Mouse (Mus musculus) hindbrain, embryonic 11.5 days (tissue): ENCODE data around the gene Cacng1. TPM values are rescaled to one million over a fixed set of nuclear protein-coding genes. Genes with fewer than 3 reads are reported as not detected.

Experiments
- ATAC-seq: fragments of 200-750 bp; cut with Nextera tagmentation; 2 replicates; pipeline ENCODE4 v1.8.0; 2017; ENCODE audit warnings: mild to moderate bottlenecking, moderate TSS enrichment, moderate library complexity; ENCODE audit not compliant: low FRiP score
- DNase-seq: peaks from one replicate; pipeline ENCODE4 v3.0.0-alpha.2; 2015; ENCODE audit warnings: low spot score
- H3K27ac ChIP-seq: fragments of 300-500 bp; sonication (generic); 2 replicates; pipeline ENCODE4 v1.5.1; 2014; ENCODE audit warnings: mild to moderate bottlenecking, low read depth, low read length
- H3K27me3 ChIP-seq: fragments of 300-500 bp; sonication (generic); 2 replicates; pipeline ENCODE4 v1.6.1; 2014; ENCODE audit warnings: mild to moderate bottlenecking, low read length, moderate library complexity, mixed read lengths; ENCODE audit not compliant: control insufficient read depth, insufficient read depth
- H3K36me3 ChIP-seq: fragments of 300-500 bp; sonication (generic); 2 replicates; pipeline ENCODE4 v1.6.1; 2014; ENCODE audit warnings: mild to moderate bottlenecking, low read length, moderate library complexity, mixed read lengths; ENCODE audit not compliant: control insufficient read depth, insufficient read depth
- H3K4me1 ChIP-seq: fragments of 300-500 bp; sonication (generic); replicated peaks from 2 replicates; pipeline ENCODE4 v1.6.1; 2014; ENCODE audit warnings: low read length, mixed read lengths; ENCODE audit not compliant: control insufficient read depth, insufficient read depth
- H3K4me2 ChIP-seq: fragments of 300-500 bp; sonication (generic); replicated peaks from 2 replicates; pipeline ENCODE4 v1.6.1; 2014; ENCODE audit warnings: mild to moderate bottlenecking, low read depth, low read length
- H3K4me3 ChIP-seq: fragments of 300-500 bp; sonication (generic); 2 replicates; pipeline ENCODE4 v1.5.1; 2014; ENCODE audit warnings: low read depth, low read length
- H3K9ac ChIP-seq: fragments of 300-500 bp; sonication (generic); 2 replicates; pipeline ENCODE4 v1.6.1; 2014; ENCODE audit warnings: low read depth, low read length
- H3K9me3 ChIP-seq: fragments of 300-500 bp; sonication (generic); 2 replicates; pipeline ENCODE4 v1.6.1; 2016; ENCODE audit warnings: low read length; ENCODE audit not compliant: control insufficient read depth
- WGBS: fragments of 180-500 bp; shearing (Covaris S2); extraction: QIAGEN DNeasy Blood & Tissue Kit; methylation state at CpG from one replicate; pipeline ENCODE4 v1.1.7; 2014; 5-methylcytosine and 5-hydroxymethylcytosine counted together
- polyA plus RNA-seq: library from polyadenylated mRNA; unstranded; fragments of >200 nt; fragmentation: Nextera tagmentation; extraction: Ambion mirVana; gene quantifications from 2 replicates; pipeline ENCODE4 v1.2.1, GENCODE M21; 2014

Cacng1 gene
- polyA plus RNA-seq, 1 experiment from 2014 or later, result 0.36 TPM

GRCm38 (mm10) chr11:107738418-107739099, 22.2 kb upstream of the Cacng1 start:
- H3K36me3 ChIP-seq, result peaks cover 8% of the 10 kb centered on the region; the same call in 1 of the 2 replicates
- H3K9ac ChIP-seq, result no peak overlapping the region
- ATAC-seq (no peak), DNase-seq (no peak)
- H3K27me3 ChIP-seq, result no peaks in the 10 kb centered on the region
- WGBS, result 85% methylated on average over 20 of the region's 20 CpGs
- no peak overlapping the region for H3K4me2 ChIP-seq
- no peak overlapping the region for H3K4me3 ChIP-seq
- no peaks in the 10 kb centered on the region for H3K9me3 ChIP-seq
- peak overlapping the region; percentile 24; the same call in 1 of the 2 replicates for H3K27ac ChIP-seq
- no peaks in the 10 kb centered on the region for H3K4me1 ChIP-seq

- Histone ChIP-seq H3K27me3 (no peaks in the 10 kb centered on the region), H3K9me3 (no peaks in the 10 kb centered on the region), H3K9ac (no peak overlapping the region), H3K4me2 (no peak overlapping the region), H3K4me1 (no peaks in the 10 kb centered on the region), H3K27ac (no peak overlapping the region), H3K4me3 (no peak overlapping the region), H3K36me3 (peaks cover 8% of the 10 kb centered on the region; the same call in 1 of the 2 replicates)
- WGBS, result 80% methylated on average over 6 of the region's 6 CpGs
- no peak for DNase-seq
- no peak for ATAC-seq
These were observed 21.6 kb upstream of the Cacng1 start for GRCm38 (mm10) chr11:107737886-107738285.

GRCm38 (mm10) chr11:107734133-107734532, 17.8 kb upstream of the Cacng1 start:
- no peak overlapping the region for H3K9ac ChIP-seq
- H3K4me3 ChIP-seq, result no peak overlapping the region
- H3K27ac ChIP-seq, result no peak overlapping the region
- DNase-seq (no peak), ATAC-seq (no peak)
- no peaks in the 10 kb centered on the region for H3K4me1 ChIP-seq
- WGBS, result 81% methylated on average over 7 of the region's 7 CpGs
- H3K36me3 ChIP-seq, result peaks cover 8% of the 10 kb centered on the region; the same call in 1 of the 2 replicates
- no peaks in the 10 kb centered on the region for H3K27me3 ChIP-seq
- no peak overlapping the region for H3K4me2 ChIP-seq
- H3K9me3 ChIP-seq, result no peaks in the 10 kb centered on the region

- DNase-seq (no peak), ATAC-seq (no peak)
- Histone ChIP-seq H3K27me3 (no peaks in the 10 kb centered on the region), H3K4me1 (no peaks in the 10 kb centered on the region), H3K4me2 (no peak overlapping the region), H3K9me3 (no peaks in the 10 kb centered on the region), H3K9ac (no peak overlapping the region), H3K36me3 (peaks cover 8% of the 10 kb centered on the region; the same call in 1 of the 2 replicates), H3K4me3 (no peak overlapping the region), H3K27ac (no peak overlapping the region)
- 88% methylated on average over 5 of the region's 5 CpGs for WGBS
These were observed 15.2 kb upstream of the Cacng1 start for GRCm38 (mm10) chr11:107731498-107731897.

GRCm38 (mm10) chr11:107730940-107731339, 14.6 kb upstream of the Cacng1 start:
- no peak for ATAC-seq

GRCm38 (mm10) chr11:107729141-107729540, 12.8 kb upstream of the Cacng1 start:
- Histone ChIP-seq H3K9ac (no peak overlapping the region), H3K27ac (no peak overlapping the region), H3K36me3 (peaks cover 2% of the 10 kb centered on the region; the same call in 1 of the 2 replicates), H3K4me3 (no peak overlapping the region), H3K4me2 (no peak overlapping the region), H3K9me3 (no peaks in the 10 kb centered on the region), H3K27me3 (no peaks in the 10 kb centered on the region), H3K4me1 (no peaks in the 10 kb centered on the region)
- WGBS, result 89% methylated on average over 7 of the region's 7 CpGs
- ATAC-seq (no peak), DNase-seq (no peak)

More at GRCm38 (mm10) chr11:107730940-107731339, 14.6 kb upstream of the Cacng1 start:
- no peak overlapping the region for H3K9ac ChIP-seq
- H3K4me3 ChIP-seq, result no peak overlapping the region
- no peaks in the 10 kb centered on the region for H3K27me3 ChIP-seq
- H3K36me3 ChIP-seq, result peaks cover 6% of the 10 kb centered on the region; the same call in 1 of the 2 replicates
- no peak overlapping the region for H3K27ac ChIP-seq
- no peaks in the 10 kb centered on the region for H3K9me3 ChIP-seq
- H3K4me1 ChIP-seq, result no peaks in the 10 kb centered on the region
- no peak for DNase-seq
- H3K4me2 ChIP-seq, result no peak overlapping the region
- 90% methylated on average over 4 of the region's 4 CpGs for WGBS

GRCm38 (mm10) chr11:107728073-107728863, 11.9 kb upstream of the Cacng1 start:
- no peak overlapping the region for H3K9ac ChIP-seq
- H3K36me3 ChIP-seq, result no peaks in the 10 kb centered on the region
- no peak overlapping the region for H3K4me3 ChIP-seq
- 84% methylated on average over 13 of the region's 13 CpGs for WGBS
- H3K27me3 ChIP-seq, result no peaks in the 10 kb centered on the region
- no peak overlapping the region for H3K4me2 ChIP-seq
- no peaks in the 10 kb centered on the region for H3K4me1 ChIP-seq
- no peaks in the 10 kb centered on the region for H3K9me3 ChIP-seq
- H3K27ac ChIP-seq, result no peak overlapping the region
- DNase-seq (no peak), ATAC-seq (no peak)

GRCm38 (mm10) chr11:107724603-107725002, 8.3 kb upstream of the Cacng1 start:
- Histone ChIP-seq H3K9me3 (no peaks in the 10 kb centered on the region), H3K27me3 (no peaks in the 10 kb centered on the region), H3K4me1 (no peaks in the 10 kb centered on the region), H3K27ac (no peak overlapping the region), H3K36me3 (no peaks in the 10 kb centered on the region), H3K9ac (no peak overlapping the region), H3K4me3 (no peak overlapping the region), H3K4me2 (no peak overlapping the region)
- ATAC-seq (no peak), DNase-seq (no peak)
- WGBS, result 92% methylated on average over 8 of the region's 8 CpGs
